Mouse (Mus musculus) lung, postnatal 36 days (tissue): ENCODE data around the gene Slc11a1.
"Not testable (repeated sequence)": the region's sequence is repeated elsewhere in the genome, so short reads cannot be mapped to it uniquely, and the experiment has no call there.

Experiments
- DNase-seq: peaks from one replicate; pipeline ENCODE4 v3.0.0; 2022; ENCODE audit warnings: mixed read lengths

Gene Slc11a1

DNA sequence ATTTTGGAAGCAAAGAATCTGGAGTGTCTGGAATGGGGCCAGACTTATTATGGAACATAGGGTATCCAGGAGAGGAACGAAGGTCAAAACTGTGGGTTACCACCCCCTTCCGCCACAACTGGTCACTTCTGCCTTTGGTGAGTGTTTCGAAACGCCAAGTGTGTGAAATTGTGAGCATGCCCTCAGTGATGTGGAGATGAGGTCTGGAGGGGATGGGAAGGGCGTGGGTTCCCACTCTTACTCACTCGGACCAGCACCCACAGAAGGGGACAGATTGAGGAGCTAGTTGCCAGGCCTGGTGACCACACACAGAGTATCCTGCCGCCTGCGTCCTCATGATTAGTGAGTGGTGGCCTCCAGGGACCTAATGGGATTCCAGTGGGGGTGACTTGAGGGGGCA is at the start of gene Slc11a1:
Slc11a1 (plus strand) TSS at position 216 of the 400 bp plus-strand sequence.
- DNase-seq, result peak; percentile 68

DNA sequence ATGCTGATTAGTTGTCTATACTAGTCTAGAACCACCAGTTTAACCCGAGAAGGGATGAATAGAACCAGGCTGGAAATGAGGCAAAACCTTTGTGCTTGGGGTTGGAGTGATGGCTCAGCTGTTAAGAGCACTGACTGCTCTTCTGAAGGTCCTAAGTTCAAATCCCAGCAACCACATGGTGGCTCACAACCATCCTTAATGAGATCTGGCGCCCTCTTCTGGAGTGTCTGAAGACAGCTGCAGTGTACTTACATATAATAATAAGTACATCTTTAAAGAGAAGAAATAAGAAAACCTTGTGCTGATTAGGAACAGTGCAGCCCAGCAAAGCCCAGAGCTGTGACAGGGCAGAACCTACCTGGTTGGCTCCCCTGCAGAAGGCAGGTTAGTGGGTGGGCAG is 48.1 kb upstream of the Slc11a1 start:
- DNase-seq, result not testable (repeated sequence)

- DNase-seq, result peak; percentile 46
Observed at GRCm38 (mm10) chr1:74329899-74330431, 45.0 kb upstream of the Slc11a1 start.

DNA sequence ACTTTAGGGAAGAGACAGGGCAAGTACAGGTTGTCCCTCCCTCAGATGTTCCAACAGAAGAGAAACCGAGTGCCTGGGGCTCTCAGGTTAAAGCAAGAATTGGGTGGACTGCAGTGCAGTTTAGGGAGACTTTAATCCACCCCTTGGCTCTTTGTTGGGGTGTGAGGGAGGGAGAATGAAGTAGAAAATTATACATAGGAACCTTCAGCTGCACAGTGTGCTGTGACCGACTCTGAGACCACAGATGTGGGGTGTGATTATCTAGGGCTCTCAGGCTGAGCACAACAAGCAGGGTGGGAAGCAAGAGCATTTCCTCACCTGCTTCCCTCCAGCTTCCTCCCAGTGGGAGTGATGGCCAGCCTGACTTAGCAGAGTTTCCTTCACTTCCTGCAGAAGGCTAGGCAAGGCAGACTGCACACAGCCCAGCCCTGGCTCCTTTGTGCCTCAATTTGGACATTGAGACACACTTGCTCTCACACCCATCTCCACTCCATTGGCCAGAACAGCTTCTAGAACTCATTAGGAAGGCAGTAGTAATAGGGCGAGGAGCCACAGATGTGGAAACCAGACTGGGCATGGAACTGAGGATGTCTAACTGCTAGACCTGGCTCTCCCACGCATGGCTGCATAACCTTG is 43.8 kb upstream of the Slc11a1 start:
- DNase-seq, result peak; percentile 51

- peak; percentile 97 for DNase-seq
Observed at GRCm38 (mm10) chr1:74332241-74332763, 42.7 kb upstream of the Slc11a1 start.

- no peak for DNase-seq
Observed at GRCm38 (mm10) chr1:74332930-74333329, 42.1 kb upstream of the Slc11a1 start.

DNA sequence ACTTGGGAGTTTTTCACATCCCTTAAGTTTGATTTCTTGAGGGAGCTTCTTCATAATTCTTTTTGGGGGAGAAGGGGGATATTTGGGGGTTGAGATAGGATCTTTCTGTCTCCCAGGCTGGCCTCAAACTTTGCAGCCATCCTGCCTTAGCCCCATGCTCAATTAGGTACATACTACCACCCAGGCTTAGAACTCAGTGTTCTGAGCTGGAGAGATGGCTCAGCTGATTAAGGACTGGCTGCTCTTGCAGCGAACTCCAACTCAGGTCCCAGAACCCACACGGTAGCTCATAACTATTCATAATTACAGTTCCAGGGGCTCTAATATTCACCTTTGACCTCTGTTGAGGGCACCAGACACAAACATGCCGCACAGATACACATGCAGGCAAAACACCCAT is 40.4 kb upstream of the Slc11a1 start:
- DNase-seq, result no peak

DNA sequence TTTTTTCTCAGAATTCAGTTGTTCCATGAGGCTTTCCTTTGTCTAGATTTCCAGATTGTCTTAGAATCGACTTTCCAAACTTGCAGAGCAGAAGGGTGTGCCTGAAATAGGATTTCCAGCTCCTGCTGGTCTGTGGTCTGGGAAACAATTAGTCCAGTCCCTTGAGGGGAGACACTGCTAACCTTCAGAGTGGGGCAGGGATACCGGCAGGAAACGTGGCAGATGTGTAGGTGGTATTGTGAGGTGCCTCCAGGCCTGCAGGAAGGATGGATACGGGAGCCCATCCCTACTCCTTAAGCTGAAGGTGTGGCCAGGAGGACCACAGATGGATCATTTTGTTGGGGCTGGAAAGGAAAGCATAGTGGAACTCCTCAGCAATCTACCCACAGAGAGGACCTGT is 40.0 kb upstream of the Slc11a1 start:
- DNase-seq, result no peak

DNA sequence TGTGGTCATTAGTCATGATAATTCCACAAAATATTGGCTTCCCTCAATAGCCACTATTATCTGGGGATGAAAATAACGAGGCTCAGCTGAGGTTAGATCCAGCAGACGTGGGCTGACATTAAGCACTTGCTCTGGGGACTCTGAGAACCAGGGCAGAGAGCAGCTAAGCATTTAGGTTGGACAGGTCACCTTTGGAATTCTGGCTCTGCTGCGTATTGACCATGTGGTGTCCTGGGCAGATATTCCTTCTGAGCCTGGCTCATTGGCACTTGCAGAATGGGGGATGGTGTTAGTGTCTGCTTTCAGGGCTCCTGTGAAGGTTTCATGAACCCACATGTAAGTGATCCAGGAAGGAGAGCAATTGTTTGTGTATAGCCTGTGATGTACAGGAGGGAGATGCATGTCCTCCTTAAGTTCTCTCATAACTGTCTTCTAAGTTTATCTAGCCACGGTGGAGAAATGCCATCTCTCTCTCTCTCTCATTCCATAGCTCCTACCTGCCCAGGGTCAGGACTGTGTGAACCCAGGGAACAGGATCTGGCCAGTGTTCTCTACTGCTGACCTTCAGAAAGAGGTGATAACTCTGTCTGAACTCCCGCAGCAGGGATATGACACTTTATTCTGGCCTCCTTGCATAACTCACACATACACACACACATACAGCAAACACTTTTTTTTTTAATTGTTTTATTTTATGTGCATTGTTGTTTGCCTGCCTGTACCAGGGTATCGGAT is 39.4 kb upstream of the Slc11a1 start:
- no peak for DNase-seq

DNA sequence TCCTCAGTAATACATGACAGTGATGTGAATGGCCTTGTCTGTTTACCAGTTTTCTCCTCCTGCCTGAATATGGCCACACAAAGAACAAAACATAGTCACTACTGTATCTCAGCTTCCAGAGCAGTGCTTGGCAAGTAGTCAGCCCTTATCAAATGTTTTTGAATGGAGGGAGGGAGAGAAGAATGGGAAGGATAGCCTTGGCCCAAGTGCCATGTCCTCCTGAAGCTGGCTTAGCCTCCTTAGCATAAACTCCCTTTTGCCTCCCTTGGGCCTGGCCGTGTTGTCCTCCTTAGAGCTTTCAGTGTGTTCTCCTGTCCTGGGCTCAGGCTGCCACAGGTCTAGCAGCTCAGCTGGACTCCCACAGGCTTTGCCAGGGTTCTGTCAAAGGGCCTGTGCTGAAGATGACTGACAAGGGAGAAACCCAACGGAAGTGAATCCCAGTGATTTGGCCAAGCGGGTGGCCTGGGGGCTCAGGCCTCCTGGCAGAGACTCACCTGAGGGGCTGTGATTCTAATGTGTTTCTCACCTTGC is 37.7 kb upstream of the Slc11a1 start:
- DNase-seq, result no peak

DNA sequence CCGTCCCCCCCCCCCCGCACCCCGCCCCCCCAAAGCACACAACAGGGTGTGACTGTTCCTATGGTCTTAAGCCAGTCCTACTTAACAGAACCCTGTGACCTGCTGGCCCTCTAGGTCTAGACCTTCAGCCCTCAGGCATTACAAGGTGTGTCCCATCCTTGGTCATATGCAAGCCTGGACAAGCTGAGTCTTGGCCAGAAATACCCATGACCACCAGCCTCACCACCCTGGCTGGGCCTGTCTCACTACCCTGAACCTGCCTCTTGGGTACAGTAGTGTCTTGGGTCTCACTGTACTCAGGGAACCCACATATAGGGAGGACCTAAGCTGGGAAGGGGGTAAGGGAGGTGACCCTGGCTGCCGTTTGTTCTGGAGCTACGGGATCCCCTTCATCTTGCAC is 37.0 kb upstream of the Slc11a1 start:
- no peak for DNase-seq

DNA sequence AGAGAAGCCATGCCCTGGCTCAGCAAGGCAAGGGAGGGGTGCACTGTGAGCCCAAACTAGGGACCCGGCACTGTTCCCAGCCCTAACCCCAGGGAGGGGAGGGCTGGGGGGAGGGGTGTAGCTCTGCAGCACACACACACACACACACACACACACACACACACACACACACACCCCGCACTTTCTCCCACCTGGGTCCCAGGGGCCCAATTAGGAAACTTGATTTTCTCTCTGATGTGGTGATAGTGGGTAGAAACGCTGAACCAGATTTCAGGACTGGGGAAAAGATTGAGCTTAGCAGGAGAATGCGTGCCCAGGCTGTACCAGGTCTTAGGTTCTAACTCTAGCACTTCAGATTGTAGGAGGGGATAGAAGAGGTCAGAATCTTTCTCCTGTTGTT is 36.4 kb upstream of the Slc11a1 start:
- DNase-seq, result no peak

GRCm38 (mm10) chr1:74339917-74340316 is 35.1 kb upstream of the Slc11a1 start:
- DNase-seq, result no peak

DNA sequence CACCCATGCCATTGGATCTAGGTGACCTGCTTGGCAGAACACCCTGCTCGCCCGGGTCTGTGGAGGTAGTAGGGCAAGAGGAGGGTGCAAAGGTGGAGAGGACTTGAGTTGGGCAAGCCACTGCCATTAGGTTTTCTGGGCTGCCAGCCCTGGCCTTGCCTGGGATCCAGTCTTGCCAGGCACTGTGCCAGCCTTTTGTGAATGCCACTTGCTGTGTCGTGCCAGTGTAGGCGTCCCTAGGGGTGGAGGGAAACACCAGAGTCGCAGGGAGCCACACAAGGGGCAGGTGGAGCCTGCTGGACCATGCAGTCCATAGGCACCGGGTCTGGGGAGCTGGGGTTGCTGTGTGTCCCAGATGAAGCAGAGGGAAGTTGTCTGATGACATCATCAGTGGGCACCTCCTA is 34.6 kb upstream of the Slc11a1 start:
- peak; percentile 52 for DNase-seq

GRCm38 (mm10) chr1:74340992-74341391 is 34.0 kb upstream of the Slc11a1 start:
- not testable (repeated sequence) for DNase-seq

GRCm38 (mm10) chr1:74341898-74342297 is 33.1 kb upstream of the Slc11a1 start:
- DNase-seq, result no peak

GRCm38 (mm10) chr1:74342308-74342707 is 32.7 kb upstream of the Slc11a1 start:
- DNase-seq, result no peak

GRCm38 (mm10) chr1:74343161-74343560 is 31.8 kb upstream of the Slc11a1 start:
- no peak for DNase-seq

DNA sequence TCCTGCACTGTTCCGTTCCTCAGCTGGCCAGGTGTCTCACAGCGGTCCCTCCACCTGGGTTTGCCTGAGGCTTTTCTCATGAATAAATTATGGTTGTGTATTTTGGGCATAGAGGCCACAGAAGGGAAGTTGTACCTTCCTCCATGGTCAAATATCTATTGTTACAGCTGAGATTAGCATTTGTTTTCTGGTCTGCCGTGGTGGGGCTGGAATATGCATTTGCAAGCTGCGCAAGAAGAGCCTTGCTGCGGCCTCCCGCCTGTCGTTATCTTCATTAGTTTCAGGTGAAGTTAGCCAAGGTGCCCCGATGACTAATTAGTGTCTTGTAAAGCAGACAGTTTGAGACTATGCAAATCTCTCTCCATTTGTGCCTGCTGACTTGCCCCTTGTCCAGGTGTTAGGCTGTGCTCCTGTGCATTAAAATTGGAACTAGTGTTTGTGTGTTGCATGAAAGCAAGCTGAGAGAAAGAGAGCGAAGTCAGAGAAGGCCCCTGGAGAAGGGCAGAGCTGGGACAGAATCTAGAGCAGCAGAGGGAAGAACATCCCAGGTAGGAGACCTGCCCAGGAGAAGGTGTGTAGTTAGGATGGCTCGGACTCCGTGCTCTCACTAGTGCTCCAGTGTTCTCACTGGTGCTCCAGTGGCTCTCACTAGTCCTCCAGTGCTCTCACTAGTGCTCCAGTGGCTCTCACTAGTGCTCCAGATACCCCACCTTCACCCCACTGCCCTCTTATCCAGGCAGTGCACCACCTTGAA is 30.7 kb upstream of the Slc11a1 start:
- no peak for DNase-seq

GRCm38 (mm10) chr1:74351185-74351769 is 23.7 kb upstream of the Slc11a1 start:
- DNase-seq, result no peak

DNA sequence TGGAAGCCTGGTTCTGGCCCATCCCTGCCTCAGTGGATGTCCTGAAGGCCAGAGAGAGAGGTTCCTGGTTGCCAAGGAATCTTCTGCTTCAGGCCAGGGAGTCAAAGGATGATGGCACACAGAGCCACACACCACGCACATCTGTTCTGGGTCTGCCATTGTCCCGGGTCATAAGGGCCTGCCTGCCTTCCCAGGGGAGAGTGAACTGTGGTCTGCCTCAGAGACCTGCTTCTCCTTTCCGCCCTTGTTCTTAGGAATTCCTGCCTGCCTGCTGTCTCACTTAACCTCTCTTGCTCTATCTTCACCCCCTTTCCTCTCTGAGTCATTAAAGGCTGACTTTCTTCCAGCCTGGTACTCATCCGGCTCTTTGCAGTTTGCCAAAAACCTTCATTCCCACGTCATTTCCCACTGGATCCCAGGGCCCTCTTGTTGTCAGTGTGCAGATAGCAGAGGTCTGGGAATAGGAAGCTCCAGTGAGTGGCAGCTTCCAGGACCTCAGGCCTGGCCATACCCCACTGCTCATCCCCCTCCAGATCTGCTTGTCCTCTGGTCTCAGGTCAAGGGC is 22.4 kb upstream of the Slc11a1 start:
- no peak for DNase-seq
